In the genomic region with DNA sequence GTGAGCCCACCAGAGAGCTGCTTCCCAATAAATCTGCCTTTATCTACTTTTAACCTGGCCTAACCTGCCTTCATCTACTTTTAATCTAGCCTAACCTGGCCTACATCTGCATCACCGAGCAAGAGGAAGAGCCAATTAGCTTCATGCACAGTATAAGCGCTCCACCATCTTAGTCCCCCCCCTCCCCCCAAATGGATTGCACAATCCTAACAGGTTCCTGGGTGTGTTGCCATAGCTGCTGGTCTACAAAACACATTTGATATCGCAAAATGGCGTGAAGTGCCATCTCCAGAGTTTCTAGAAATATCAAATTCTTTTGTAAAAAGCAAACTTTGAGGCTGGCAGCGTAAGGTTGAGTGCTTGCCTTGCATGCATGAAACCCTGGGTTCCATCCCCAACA, we compare ENCODE assay signal across 38 mouse cellular contexts. TPM values are rescaled to one million over a fixed set of nuclear protein-coding genes. Genes with fewer than 3 reads are reported as not detected.
"Had no signal": no experiment of that assay in that cellular context is flagged by ENCODE, and none has a peak within 500 bp of the region (broad histone marks: within the 10 kb centered on the region; RNA-seq: fewer than 3 reads in every experiment).

No protein-coding gene starts in this region.

- H3K4me1 ChIP-seq: heart, embryonic 12.5 days had no signal

- H3K4me3 ChIP-seq: heart, embryonic 10.5 days; heart, embryonic 12.5 days; heart, embryonic 13.5 days; heart, embryonic 15.5 days; hindbrain, embryonic 10.5 days; hindbrain, embryonic 12.5 days; hindbrain, embryonic 13.5 days; hindbrain, embryonic 15.5 days; intestine, embryonic 15.5 days; kidney, embryonic 15.5 days; layer of hippocampus, adult 2 months had no signal

- DNase-seq: heart, postnatal 10 days; heart, postnatal 36 days; heart, postnatal 4 days; kidney, adult 11 months; kidney, adult 18-20 months; kidney, adult 2 months; kidney, adult 8-10 months; kidney, adult 9 months; kidney, postnatal 10 days; kidney, postnatal 14 days; kidney, postnatal 25 days; kidney, postnatal 36 days; kidney, postnatal 4 days; layer of hippocampus, adult 9-11 months; layer of hippocampus, postnatal 36 days had no signal

- H3K9me3 ChIP-seq: heart, embryonic 10.5 days; heart, embryonic 12.5 days; heart, embryonic 13.5 days; heart, embryonic 15.5 days; hindbrain, embryonic 10.5 days; hindbrain, embryonic 12.5 days; hindbrain, embryonic 13.5 days; hindbrain, embryonic 15.5 days; intestine, embryonic 15.5 days; kidney, embryonic 15.5 days had no signal

- H3K27ac ChIP-seq: heart, embryonic 10.5 days; heart, embryonic 13.5 days; heart, embryonic 15.5 days; hindbrain, embryonic 10.5 days; hindbrain, embryonic 12.5 days; hindbrain, embryonic 13.5 days; hindbrain, embryonic 14.5 days; hindbrain, embryonic 15.5 days; hindbrain, postnatal 0 days; intestine, embryonic 15.5 days; kidney, embryonic 15.5 days; kidney, postnatal 0 days; layer of hippocampus, adult 2 months had no signal

- H3K36me3 ChIP-seq: heart, embryonic 10.5 days; heart, embryonic 12.5 days; heart, embryonic 13.5 days; heart, embryonic 15.5 days; hindbrain, embryonic 10.5 days; hindbrain, embryonic 12.5 days; hindbrain, embryonic 13.5 days; hindbrain, embryonic 15.5 days; intestine, embryonic 15.5 days; kidney, embryonic 15.5 days had no signal

- H3K4me2 ChIP-seq: heart, embryonic 11.5 days; heart, embryonic 12.5 days; heart, embryonic 13.5 days; heart, embryonic 15.5 days; hindbrain, embryonic 12.5 days; hindbrain, embryonic 13.5 days; hindbrain, embryonic 14.5 days; hindbrain, embryonic 15.5 days; intestine, embryonic 15.5 days; kidney, embryonic 15.5 days had no signal

- H3K9ac ChIP-seq: heart, embryonic 12.5 days; heart, embryonic 13.5 days; heart, embryonic 15.5 days; hindbrain, embryonic 12.5 days; hindbrain, embryonic 13.5 days; hindbrain, embryonic 14.5 days; hindbrain, embryonic 15.5 days; intestine, embryonic 15.5 days; kidney, embryonic 15.5 days had no signal

- H3K27me3 ChIP-seq: heart, embryonic 12.5 days; heart, embryonic 13.5 days; heart, embryonic 15.5 days; hindbrain, embryonic 12.5 days; hindbrain, embryonic 13.5 days; hindbrain, embryonic 15.5 days; intestine, embryonic 15.5 days; kidney, embryonic 15.5 days had no signal

- ATAC-seq: hindbrain, embryonic 16.5 days; hindbrain, postnatal 0 days; inflammation-experienced regulatory T-cells, adult 6 months; intestine, embryonic 15.5 days; intestine, embryonic 16.5 days had no signal

RNA-seq across cellular contexts. Expression of gene Mchr1, which starts 24.0 kb away (rescaled TPM):
- total RNA-seq: heart, adult 8-10 months; heart, postnatal 10 days; heart, postnatal 25 days; heart, postnatal 36 days; heart, postnatal 4 days; hematopoietic stem cell, adult 5-6 weeks had no signal
- polyA plus RNA-seq: heart, embryonic 11.5 days; heart, embryonic 12.5 days; heart, embryonic 14.5 days; heart, postnatal 0 days; inflammation-experienced regulatory T-cells, adult 6 months had no signal
